Mouse (Mus musculus) lung, postnatal 0 days (tissue): ENCODE measurements around the gene Fibcd1. TPM values are rescaled to one million over a fixed set of nuclear protein-coding genes. Genes with fewer than 3 reads are reported as not detected.

Experiments
- ATAC-seq: fragments of 200-750 bp; cut with Nextera tagmentation; 2 replicates; pipeline ENCODE4 v1.8.0; 2017; ENCODE audit warnings: moderate library complexity
- DNase-seq: peaks from one replicate; pipeline ENCODE4 v3.0.0-alpha.2; 2016; ENCODE audit warnings: low spot score
- H3K27ac ChIP-seq: fragments of 300-500 bp; sonication (generic); 2 replicates; pipeline ENCODE4 v1.5.1; 2014; ENCODE audit warnings: antibody characterized with exemption, mild to moderate bottlenecking, low read length, mixed read lengths
- H3K27me3 ChIP-seq: fragments of 300-500 bp; sonication (generic); replicated peaks from 2 replicates; pipeline ENCODE4 v1.6.1; 2014; ENCODE audit warnings: low read length, mixed read lengths; ENCODE audit not compliant: insufficient read depth
- H3K36me3 ChIP-seq: fragments of 300-500 bp; sonication (generic); 2 replicates; pipeline ENCODE4 v1.6.1; 2014; ENCODE audit warnings: low read length, mixed read lengths; ENCODE audit not compliant: insufficient read depth
- H3K4me1 ChIP-seq: fragments of 300-500 bp; sonication (generic); 2 replicates; pipeline ENCODE4 v1.6.1; 2014; ENCODE audit warnings: antibody characterized with exemption, low read depth, low read length, mixed read lengths; ENCODE audit not compliant: insufficient read depth
- H3K4me2 ChIP-seq: fragments of 300-500 bp; sonication (generic); replicated peaks from 2 replicates; pipeline ENCODE4 v1.6.1; 2014; ENCODE audit warnings: low read depth, mild to moderate bottlenecking, low read length, moderate library complexity, mixed read lengths
- H3K4me3 ChIP-seq: fragments of 300-500 bp; sonication (generic); 2 replicates; pipeline ENCODE4 v1.5.1; 2014; ENCODE audit warnings: low read depth, low read length
- H3K9ac ChIP-seq: fragments of 300-500 bp; sonication (generic); replicated peaks from 2 replicates; pipeline ENCODE4 v1.6.1; 2014; ENCODE audit warnings: low read depth, mild to moderate bottlenecking
- H3K9me3 ChIP-seq: fragments of 300-500 bp; sonication (generic); 2 replicates; pipeline ENCODE4 v1.6.1; 2016; ENCODE audit warnings: low read length, mixed read lengths
- CTCF ChIP-seq: IDR thresholded peaks from 2 replicates; pipeline ENCODE4 v1.5.1; 2016; ENCODE audit warnings: antibody characterized with exemption, mild to moderate bottlenecking
- EP300 ChIP-seq: IDR thresholded peaks from 2 replicates; pipeline ENCODE4 v1.6.1; 2016; ENCODE audit warnings: antibody characterized with exemption, mild to moderate bottlenecking, control low read depth
- WGBS: fragments of 180-500 bp; shearing (Covaris S2); extraction: QIAGEN DNeasy Blood & Tissue Kit; methylation state at CpG from one replicate; pipeline ENCODE4 v1.1.7; 2014; 5-methylcytosine and 5-hydroxymethylcytosine counted together
- polyA plus RNA-seq: library from polyadenylated mRNA; unstranded; fragments of >200 nt; fragmentation: Nextera tagmentation; extraction: Ambion mirVana; gene quantifications from 2 replicates; pipeline ENCODE4 v1.2.1, GENCODE M21; 2015

Gene Fibcd1
- polyA plus RNA-seq, 1 experiment from 2014 or later, result 0.08 TPM

GRCm38 (mm10) chr2:31846692-31847660 lies 1.2 kb upstream of the Fibcd1 start:
- no peak overlapping the region for H3K9ac ChIP-seq
- TF ChIP-seq EP300, result no peak
- TF ChIP-seq CTCF, result no peak
- no peaks in the 10 kb centered on the region for H3K9me3 ChIP-seq
- DNase-seq, result no peak
- 5% methylated on average over 31 of the region's 35 CpGs for WGBS
- H3K4me2 ChIP-seq, result peak overlapping the region; percentile 79
- H3K4me3 ChIP-seq, result peak overlapping the region; percentile 48
- no peaks in the 10 kb centered on the region for H3K36me3 ChIP-seq
- H3K4me1 ChIP-seq, result peaks cover 10% of the 10 kb centered on the region; the same call in 1 of the 2 replicates
- no peak overlapping the region for H3K27ac ChIP-seq
- peaks cover 40% of the 10 kb centered on the region for H3K27me3 ChIP-seq
- no peak for ATAC-seq

- H3K4me1 ChIP-seq, result peaks cover 10% of the 10 kb centered on the region; the same call in 1 of the 2 replicates
- H3K9ac ChIP-seq, result no peak overlapping the region
- H3K4me3 ChIP-seq, result peak overlapping the region; percentile 48
- H3K36me3 ChIP-seq, result no peaks in the 10 kb centered on the region
- WGBS, result 6% methylated on average over 26 of the region's 26 CpGs
- peaks cover 42% of the 10 kb centered on the region for H3K27me3 ChIP-seq
- DNase-seq (no peak), ATAC-seq (no peak)
- TF ChIP-seq EP300 (no peak), CTCF (no peak)
- no peak overlapping the region for H3K27ac ChIP-seq
- H3K4me2 ChIP-seq, result peak overlapping the region; percentile 79
- H3K9me3 ChIP-seq, result no peaks in the 10 kb centered on the region
Measured at GRCm38 (mm10) chr2:31845512-31845895, 301 bp downstream of the Fibcd1 start.

DNA sequence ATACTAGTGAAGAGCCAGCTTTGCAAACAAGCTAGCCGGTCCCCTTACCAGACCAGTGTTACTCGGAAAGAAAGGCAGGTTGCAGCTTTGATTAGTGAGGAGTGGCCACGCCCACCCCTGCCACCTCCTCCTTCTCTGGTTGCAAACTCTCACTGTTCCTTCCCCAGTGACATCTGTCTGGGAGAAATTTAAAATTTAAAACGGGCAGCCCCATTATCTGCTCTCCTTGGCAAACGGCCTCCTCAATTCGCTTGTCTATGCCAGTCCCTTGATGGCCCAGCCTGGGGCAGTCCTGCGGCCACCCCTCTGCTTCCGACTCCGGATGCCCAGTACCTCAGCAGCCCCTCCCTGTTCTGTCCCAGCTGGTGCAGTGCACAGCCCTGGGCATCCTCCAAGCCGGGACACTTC lies 1.1 kb downstream of the Fibcd1 start:
- Histone ChIP-seq H3K36me3 (no peaks in the 10 kb centered on the region), H3K4me3 (no peak overlapping the region), H3K27ac (no peak overlapping the region), H3K9ac (no peak overlapping the region), H3K9me3 (no peaks in the 10 kb centered on the region), H3K4me2 (no peak overlapping the region), H3K4me1 (peaks cover 10% of the 10 kb centered on the region; the same call in 1 of the 2 replicates), H3K27me3 (peaks cover 42% of the 10 kb centered on the region)
- TF ChIP-seq CTCF (no peak), EP300 (no peak)
- DNase-seq (no peak), ATAC-seq (peak; percentile 38; the same call in 1 of the 2 replicates)
- WGBS, result 5% methylated on average over 10 of the region's 10 CpGs

- no peaks in the 10 kb centered on the region for H3K36me3 ChIP-seq
- 67% methylated on average over 1 of the region's 1 CpGs for WGBS
- no peak overlapping the region for H3K9ac ChIP-seq
- H3K4me3 ChIP-seq, result no peak overlapping the region
- H3K4me1 ChIP-seq, result no peaks in the 10 kb centered on the region
- H3K9me3 ChIP-seq, result no peaks in the 10 kb centered on the region
- H3K4me2 ChIP-seq, result no peak overlapping the region
- TF ChIP-seq EP300 (no peak), CTCF (no peak)
- H3K27ac ChIP-seq, result no peak overlapping the region
- DNase-seq, result no peak
- no peak for ATAC-seq
- H3K27me3 ChIP-seq, result peaks cover 8% of the 10 kb centered on the region; the same call in 1 of the 2 replicates
Measured at GRCm38 (mm10) chr2:31838868-31839267, 6.9 kb downstream of the Fibcd1 start.

DNA sequence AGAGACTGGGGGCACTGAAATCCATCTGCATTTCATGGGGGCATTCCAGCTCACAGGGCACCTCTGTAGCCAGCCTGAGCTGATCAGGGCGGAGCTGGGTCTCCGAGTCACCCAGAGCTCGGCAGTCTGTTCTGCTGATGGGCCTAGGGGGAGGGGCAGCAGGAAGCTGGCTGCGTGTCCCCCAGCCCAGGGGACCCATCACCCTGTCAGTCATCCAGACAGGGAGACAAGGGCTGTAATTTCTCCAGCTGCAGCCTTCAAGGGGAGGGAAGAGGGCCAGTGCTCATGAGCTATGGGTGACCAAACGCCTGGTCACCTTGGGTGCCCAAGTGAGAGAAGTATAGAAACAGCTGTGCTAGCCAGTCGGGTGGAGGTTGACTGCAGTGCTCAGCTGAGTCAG lies 8.8 kb downstream of the Fibcd1 start:
- no peak overlapping the region for H3K9ac ChIP-seq
- H3K4me2 ChIP-seq, result no peak overlapping the region
- no peak for TF ChIP-seq CTCF
- TF ChIP-seq EP300, result no peak
- ATAC-seq, result no peak
- H3K36me3 ChIP-seq, result no peaks in the 10 kb centered on the region
- no peaks in the 10 kb centered on the region for H3K9me3 ChIP-seq
- no peak overlapping the region for H3K4me3 ChIP-seq
- H3K27ac ChIP-seq, result no peak overlapping the region
- no peaks in the 10 kb centered on the region for H3K4me1 ChIP-seq
- WGBS, result 26% methylated on average over 6 of the region's 6 CpGs
- H3K27me3 ChIP-seq, result 0 out of 2 replicates have a peak, but pooled peaks cover 2% of the 10 kb centered on the region
- DNase-seq, result no peak

GRCm38 (mm10) chr2:31836091-31836490 lies 9.7 kb downstream of the Fibcd1 start:
- Histone ChIP-seq H3K4me1 (no peaks in the 10 kb centered on the region), H3K4me3 (no peak overlapping the region), H3K27ac (no peak overlapping the region), H3K9ac (no peak overlapping the region), H3K4me2 (no peak overlapping the region), H3K27me3 (no peaks in the 10 kb centered on the region), H3K36me3 (no peaks in the 10 kb centered on the region), H3K9me3 (no peaks in the 10 kb centered on the region)
- ATAC-seq (no peak), DNase-seq (no peak)
- WGBS, result 67% methylated on average over 10 of the region's 10 CpGs
- no peak for TF ChIP-seq CTCF
- TF ChIP-seq EP300, result no peak
